8 mouse cellular contexts compared by ENCODE assay signal in the genomic region with DNA sequence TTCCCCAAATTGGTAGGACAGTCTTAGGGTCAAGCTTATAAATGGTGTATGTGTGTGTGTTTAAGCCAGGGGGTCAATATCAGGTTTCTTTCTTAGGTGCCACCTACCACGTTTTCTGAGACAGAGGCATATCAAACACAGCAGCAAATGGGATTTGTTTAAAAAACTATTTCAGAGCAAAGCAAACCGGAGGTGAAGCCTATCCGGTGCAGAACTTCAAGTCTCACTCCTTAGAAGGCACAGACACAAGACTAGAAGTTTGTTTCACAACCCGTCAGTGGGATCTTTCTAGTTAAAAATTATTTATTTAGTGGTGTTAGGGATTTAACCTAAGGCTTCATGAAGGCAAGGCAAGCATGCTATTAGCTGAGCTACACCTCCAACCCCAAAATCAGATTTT. TPM values are rescaled to one million over a fixed set of nuclear protein-coding genes. Genes with fewer than 3 reads are reported as not detected.
DNase-seq lines count a peak whose midpoint lies in the region; ATAC-seq and TF ChIP-seq lines count a peak whose summit lies in the region.

No protein-coding gene starts in this region.

- TF ChIP-seq EP300 in liver, embryonic 14.5 days (IDR thresholded peaks at IDR 0.05; ENCODE audit: low read depth) = no peak

- no peak for ATAC-seq in erythroblast, adult 5-6 weeks (replicated peaks; ENCODE audit: low FRiP score, poor library complexity, severe bottlenecking)
- 0 out of 2 replicates have a peak, but pooled peaks have one; percentile 0 for ATAC-seq in forebrain, embryonic 15.5 days (replicated peaks)
- ATAC-seq in liver, embryonic 14.5 days (ENCODE audit: insufficient read depth) = no peak
- no peak for ATAC-seq in megakaryocyte progenitor cell, adult 5-6 weeks (replicated peaks; ENCODE audit: poor library complexity)

- H3K9ac ChIP-seq in forebrain, embryonic 15.5 days (replicated peaks) = peak overlapping the region; percentile 82
- peak overlapping the region; percentile 78 for H3K9ac ChIP-seq in liver, embryonic 14.5 days (replicated peaks)

- H3K4me1 ChIP-seq in erythroblast, embryonic 14.5 days (ENCODE audit: control insufficient read depth) = peaks cover 30% of the 10 kb centered on the region
- peaks cover 10% of the 10 kb centered on the region for H3K4me1 ChIP-seq in forebrain, embryonic 15.5 days
- H3K4me1 ChIP-seq in liver, embryonic 14.5 days (replicated peaks; ENCODE audit: control insufficient read depth in 2 of 2, insufficient read depth in 2 of 2, low read length in 1 of 2) = peaks cover 6 to 9% of the 10 kb centered on the region in 2 experiments

- H3K4me3 ChIP-seq in erythroblast, embryonic 14.5 days (replicated peaks) = peak overlapping the region; percentile 96
- H3K4me3 ChIP-seq in forebrain, embryonic 15.5 days = peak overlapping the region; percentile 85
- H3K4me3 ChIP-seq in liver, embryonic 14.5 days (ENCODE audit: insufficient read depth in 1 of 2, low read depth in 2 of 2, low read length in 2 of 2) = peak overlapping the region; percentile 79 to 88

- no peak for TF ChIP-seq CTCF in liver, embryonic 14.5 days (IDR thresholded peaks at IDR 0.05; ENCODE audit: low read depth)

- peak; percentile 60 for DNase-seq in 416B (ENCODE audit: low read depth)
- no peak for DNase-seq in liver, embryonic 14.5 days (ENCODE audit: low read depth in 3 of 3, low spot score in 3 of 3)
- no peak for DNase-seq in cerebellum, adult 11 months
- no peak for DNase-seq in right cerebral cortex, postnatal 25 days

- 25% methylated on average over 4 of the region's 4 CpGs for WGBS in forebrain, embryonic 15.5 days
- 19% methylated on average over 4 of the region's 4 CpGs for WGBS in liver, embryonic 14.5 days (ENCODE audit: insufficient replicate concordance)

- no peaks in the 10 kb centered on the region for H3K27me3 ChIP-seq in erythroblast, embryonic 14.5 days (ENCODE audit: control insufficient read depth)
- H3K27me3 ChIP-seq in forebrain, embryonic 15.5 days = no peaks in the 10 kb centered on the region
- no peaks in the 10 kb centered on the region for H3K27me3 ChIP-seq in liver, embryonic 14.5 days (ENCODE audit: control insufficient read depth, insufficient read depth, low read length)

- H3K9me3 ChIP-seq in erythroblast, embryonic 14.5 days (ENCODE audit: control insufficient read depth, low read length) = no peaks in the 10 kb centered on the region
- no peaks in the 10 kb centered on the region for H3K9me3 ChIP-seq in forebrain, embryonic 15.5 days
- H3K9me3 ChIP-seq in liver, embryonic 14.5 days (ENCODE audit: control insufficient read depth, low read length) = no peaks in the 10 kb centered on the region

- H3K36me3 ChIP-seq in erythroblast, embryonic 14.5 days (ENCODE audit: control insufficient read depth) = peaks cover 20% of the 10 kb centered on the region
- H3K36me3 ChIP-seq in forebrain, embryonic 15.5 days = peaks cover 9% of the 10 kb centered on the region; the same call in 1 of the 2 replicates
- H3K36me3 ChIP-seq in liver, embryonic 14.5 days (replicated peaks; ENCODE audit: control insufficient read depth, insufficient read depth, low read depth) = peaks cover 10% of the 10 kb centered on the region

- peak overlapping the region; percentile 94 for H3K27ac ChIP-seq in forebrain, embryonic 15.5 days (replicated peaks)
- peak overlapping the region; percentile 60; the same call in 1 of the 2 replicates for H3K27ac ChIP-seq in liver, embryonic 14.5 days

- H3K4me2 ChIP-seq in forebrain, embryonic 15.5 days (replicated peaks) = peak overlapping the region; percentile 92
- H3K4me2 ChIP-seq in liver, embryonic 14.5 days (ENCODE audit: low read depth) = peak overlapping the region; percentile 93

RNA-seq across cellular contexts. Expression of a gene that starts 0.7 kb away (rescaled TPM):
- polyA plus RNA-seq in erythroblast, embryonic 14.5 days (2012) = 10.2 and 12.0 TPM in 2 replicates
- 102 and 125 TPM in 2 replicates for total RNA-seq in erythroblast, adult 5-6 weeks (2015; ENCODE audit: low replicate concordance)
- 23.7 and 43.2 TPM in 2 replicates for total RNA-seq in erythroblast, adult 5-6 weeks (2017; ENCODE audit: low replicate concordance)
- 333 and 363 TPM in 2 replicates for polyA plus RNA-seq in forebrain, embryonic 15.5 days (2015; fragmentation: Nextera tagmentation; extraction: Ambion mirVana)
- polyA plus RNA-seq in liver, embryonic 14.5 days (2012; rRNA removed) = 176 and 238 TPM in 2 replicates
- 612 and 652 TPM in 2 replicates for polyA plus RNA-seq in liver, embryonic 14.5 days (2014; fragmentation: Nextera tagmentation; extraction: Ambion mirVana)
- total RNA-seq in megakaryocyte progenitor cell, adult 5-6 weeks (2015) = 550 and 649 TPM in 2 replicates
- total RNA-seq in megakaryocyte progenitor cell, adult 5-6 weeks (2017) = 166 and 174 TPM in 2 replicates

RNA-seq across cellular contexts. Expression of a gene that starts 25.7 kb away (rescaled TPM):
- polyA plus RNA-seq in erythroblast, embryonic 14.5 days (2012) = 0.37 and 0.53 TPM in 2 replicates
- 41.3 and 62.1 TPM in 2 replicates for total RNA-seq in erythroblast, adult 5-6 weeks (2015; ENCODE audit: low replicate concordance)
- 99.4 and 106 TPM in 2 replicates for total RNA-seq in erythroblast, adult 5-6 weeks (2017; ENCODE audit: low replicate concordance)
- polyA plus RNA-seq in forebrain, embryonic 15.5 days (2015; fragmentation: Nextera tagmentation; extraction: Ambion mirVana) = 39.7 and 40.6 TPM in 2 replicates
- polyA plus RNA-seq in liver, embryonic 14.5 days (2012; rRNA removed) = 15.1 and 20.6 TPM in 2 replicates
- polyA plus RNA-seq in liver, embryonic 14.5 days (2014; fragmentation: Nextera tagmentation; extraction: Ambion mirVana) = 17.9 and 18.3 TPM in 2 replicates
- total RNA-seq in megakaryocyte progenitor cell, adult 5-6 weeks (2015) = 45.6 and 48.8 TPM in 2 replicates
- 78.3 and 81.2 TPM in 2 replicates for total RNA-seq in megakaryocyte progenitor cell, adult 5-6 weeks (2017)

RNA-seq across cellular contexts. Expression of a gene that starts 30.1 kb away (rescaled TPM):
- 0.16 and 0.20 TPM in 2 replicates for polyA plus RNA-seq in erythroblast, embryonic 14.5 days (2012)
- total RNA-seq in erythroblast, adult 5-6 weeks (2015; ENCODE audit: low replicate concordance) = 0.96 and 12.1 TPM in 2 replicates
- 3.2 and 7.2 TPM in 2 replicates for total RNA-seq in erythroblast, adult 5-6 weeks (2017; ENCODE audit: low replicate concordance)
- 9.6 and 9.7 TPM in 2 replicates for polyA plus RNA-seq in forebrain, embryonic 15.5 days (2015; fragmentation: Nextera tagmentation; extraction: Ambion mirVana)
- polyA plus RNA-seq in liver, embryonic 14.5 days (2012; rRNA removed) = 3.8 and 5.6 TPM in 2 replicates
- 6.8 and 7.7 TPM in 2 replicates for polyA plus RNA-seq in liver, embryonic 14.5 days (2014; fragmentation: Nextera tagmentation; extraction: Ambion mirVana)
- total RNA-seq in megakaryocyte progenitor cell, adult 5-6 weeks (2015) = 38.4 and 42.3 TPM in 2 replicates
- 26.8 and 36.1 TPM in 2 replicates for total RNA-seq in megakaryocyte progenitor cell, adult 5-6 weeks (2017)

Comparison
In these comparisons a context has a peak if more than half of its experiments do, and no peak if none do; other contexts are left out.
1. RNA of a gene that starts 0.7 kb away (polyA plus RNA-seq): 176 to 652 TPM in liver, embryonic 14.5 days and 333 to 363 TPM in forebrain, embryonic 15.5 days; 10.2 to 12.0 TPM in erythroblast, embryonic 14.5 days; every median in the first group is over 10 times any median in the second.
2. RNA of a gene that starts 25.7 kb away (polyA plus RNA-seq): 39.7 to 40.6 TPM in forebrain, embryonic 15.5 days and 15.1 to 20.6 TPM in liver, embryonic 14.5 days; 0.37 to 0.53 TPM in erythroblast, embryonic 14.5 days; every median in the first group is over 10 times any median in the second.
3. Peak in every context shown above with its lines, with median percentiles within 50 percentile points of each other: H3K4me3 ChIP-seq.